Mouse (Mus musculus): ENCODE measurements around the gene Sco1. TPM values are rescaled to one million over a fixed set of nuclear protein-coding genes. Genes with fewer than 3 reads are reported as not detected.

Sco1 gene
- polyA plus RNA-seq, 1 experiment from 2014 or later, result 16.0 TPM

GRCm38 (mm10) chr11:67105689-67106088 lies 53.2 kb downstream of the Sco1 start:
- no peak for TF ChIP-seq CTCF (IDR thresholded peaks at IDR 0.05; ENCODE audit: low read depth)
- Histone ChIP-seq H3K36me3 (ENCODE audit: insufficient read depth, low read length) (no peaks in the 10 kb centered on the region), H3K27ac (no peak overlapping the region), H3K9ac (ENCODE audit: low read depth, low read length) (no peak overlapping the region), H3K4me1 (replicated peaks; ENCODE audit: insufficient read depth, low read length) (no peaks in the 10 kb centered on the region), H3K4me2 (ENCODE audit: low read length) (no peak overlapping the region), H3K9me3 (replicated peaks; ENCODE audit: low read length) (no peaks in the 10 kb centered on the region), H3K27me3 (ENCODE audit: insufficient read depth, low read length) (no peaks in the 10 kb centered on the region), H3K4me3 (replicated peaks; ENCODE audit: low read depth, low read length) (no peak overlapping the region)
- DNase-seq (ENCODE audit: low spot score) (peak; percentile 38), ATAC-seq (replicated peaks; ENCODE audit: low FRiP score, low read depth) (no peak)
- 37% methylated on average over 4 of the region's 4 CpGs for WGBS

GRCm38 (mm10) chr11:67106973-67107372 lies 54.5 kb downstream of the Sco1 start:
- no peaks in the 10 kb centered on the region for H3K4me1 ChIP-seq (replicated peaks; ENCODE audit: insufficient read depth, low read length)
- H3K27ac ChIP-seq, result no peak overlapping the region
- no peaks in the 10 kb centered on the region for H3K36me3 ChIP-seq (ENCODE audit: insufficient read depth, low read length)
- 70% methylated on average over 10 of the region's 10 CpGs for WGBS
- no peaks in the 10 kb centered on the region for H3K27me3 ChIP-seq (ENCODE audit: insufficient read depth, low read length)
- no peak overlapping the region for H3K4me2 ChIP-seq (ENCODE audit: low read length)
- H3K9me3 ChIP-seq (replicated peaks; ENCODE audit: low read length), result no peaks in the 10 kb centered on the region
- TF ChIP-seq CTCF (IDR thresholded peaks at IDR 0.05; ENCODE audit: low read depth), result no peak
- no peak overlapping the region for H3K4me3 ChIP-seq (replicated peaks; ENCODE audit: low read depth, low read length)
- H3K9ac ChIP-seq (ENCODE audit: low read depth, low read length), result no peak overlapping the region
- no peak for DNase-seq (ENCODE audit: low spot score)
- ATAC-seq (replicated peaks; ENCODE audit: low FRiP score, low read depth), result no peak

- 0 out of 2 replicates have a peak, but pooled peaks have one; percentile 25 for ATAC-seq (replicated peaks; ENCODE audit: low FRiP score, low read depth)
- Histone ChIP-seq H3K4me3 (replicated peaks; ENCODE audit: low read depth, low read length) (no peak overlapping the region), H3K27ac (no peak overlapping the region), H3K9me3 (replicated peaks; ENCODE audit: low read length) (no peaks in the 10 kb centered on the region), H3K4me2 (ENCODE audit: low read length) (no peak overlapping the region), H3K36me3 (ENCODE audit: insufficient read depth, low read length) (no peaks in the 10 kb centered on the region), H3K27me3 (ENCODE audit: insufficient read depth, low read length) (no peaks in the 10 kb centered on the region), H3K9ac (ENCODE audit: low read depth, low read length) (no peak overlapping the region), H3K4me1 (replicated peaks; ENCODE audit: insufficient read depth, low read length) (no peaks in the 10 kb centered on the region)
- 35% methylated on average over 5 of the region's 5 CpGs for WGBS
- TF ChIP-seq CTCF (IDR thresholded peaks at IDR 0.05; ENCODE audit: low read depth), result peak; percentile 94
- DNase-seq (ENCODE audit: low spot score), result peak; percentile 79
Measured at GRCm38 (mm10) chr11:67110168-67110948, 57.9 kb downstream of the Sco1 start.

- TF ChIP-seq CTCF (IDR thresholded peaks at IDR 0.05; ENCODE audit: low read depth), result peak; percentile 80
- 27% methylated on average over 11 of the region's 11 CpGs for WGBS
- 0 out of 2 replicates have a peak, but pooled peaks have one; percentile 21 for ATAC-seq (replicated peaks; ENCODE audit: low FRiP score, low read depth)
Measured at GRCm38 (mm10) chr11:67112019-67112850, 59.8 kb downstream of the Sco1 start.

GRCm38 (mm10) chr11:67112851-67113202 lies 60.4 kb downstream of the Sco1 start:
- Histone ChIP-seq H3K27ac (no peak overlapping the region), H3K9ac (ENCODE audit: low read depth, low read length) (no peak overlapping the region), H3K27me3 (ENCODE audit: insufficient read depth, low read length) (no peaks in the 10 kb centered on the region), H3K4me1 (replicated peaks; ENCODE audit: insufficient read depth, low read length) (no peaks in the 10 kb centered on the region), H3K4me3 (replicated peaks; ENCODE audit: low read depth, low read length) (no peak overlapping the region), H3K4me2 (ENCODE audit: low read length) (no peak overlapping the region), H3K9me3 (replicated peaks; ENCODE audit: low read length) (no peaks in the 10 kb centered on the region), H3K36me3 (ENCODE audit: insufficient read depth, low read length) (no peaks in the 10 kb centered on the region)
- peak; percentile 75 for DNase-seq (ENCODE audit: low spot score)
- 41% methylated on average over 11 of the region's 11 CpGs for WGBS
- ATAC-seq (replicated peaks; ENCODE audit: low FRiP score, low read depth), result no peak
- TF ChIP-seq CTCF (IDR thresholded peaks at IDR 0.05; ENCODE audit: low read depth), result peak; percentile 92

More at GRCm38 (mm10) chr11:67112019-67112850, 59.8 kb downstream of the Sco1 start:
- no peak overlapping the region for H3K9ac ChIP-seq (ENCODE audit: low read depth, low read length)
- H3K4me3 ChIP-seq (replicated peaks; ENCODE audit: low read depth, low read length), result no peak overlapping the region
- no peaks in the 10 kb centered on the region for H3K4me1 ChIP-seq (replicated peaks; ENCODE audit: insufficient read depth, low read length)
- no peaks in the 10 kb centered on the region for H3K36me3 ChIP-seq (ENCODE audit: insufficient read depth, low read length)
- no peak overlapping the region for H3K4me2 ChIP-seq (ENCODE audit: low read length)
- no peaks in the 10 kb centered on the region for H3K27me3 ChIP-seq (ENCODE audit: insufficient read depth, low read length)
- H3K9me3 ChIP-seq (replicated peaks; ENCODE audit: low read length), result no peaks in the 10 kb centered on the region
- peak; percentile 79 for DNase-seq (ENCODE audit: low spot score)
- H3K27ac ChIP-seq, result no peak overlapping the region

- H3K9ac ChIP-seq (ENCODE audit: low read depth, low read length), result no peak overlapping the region
- TF ChIP-seq CTCF (IDR thresholded peaks at IDR 0.05; ENCODE audit: low read depth), result no peak
- H3K36me3 ChIP-seq (ENCODE audit: insufficient read depth, low read length), result no peaks in the 10 kb centered on the region
- no peaks in the 10 kb centered on the region for H3K4me1 ChIP-seq (replicated peaks; ENCODE audit: insufficient read depth, low read length)
- WGBS, result 88% methylated on average over 6 of the region's 6 CpGs
- H3K27me3 ChIP-seq (ENCODE audit: insufficient read depth, low read length), result no peaks in the 10 kb centered on the region
- no peak overlapping the region for H3K4me3 ChIP-seq (replicated peaks; ENCODE audit: low read depth, low read length)
- no peak overlapping the region for H3K4me2 ChIP-seq (ENCODE audit: low read length)
- no peak for DNase-seq (ENCODE audit: low spot score)
- no peaks in the 10 kb centered on the region for H3K9me3 ChIP-seq (replicated peaks; ENCODE audit: low read length)
- no peak for ATAC-seq (replicated peaks; ENCODE audit: low FRiP score, low read depth)
- H3K27ac ChIP-seq, result no peak overlapping the region
Measured at GRCm38 (mm10) chr11:67113381-67113780, 60.9 kb downstream of the Sco1 start.
